Mouse (Mus musculus): ENCODE measurements around the gene Olfr325. TPM values are rescaled to one million over a fixed set of nuclear protein-coding genes. Genes with fewer than 3 reads are reported as not detected.

The Olfr325 gene
- total RNA-seq, 1 experiment, result not detected

DNA sequence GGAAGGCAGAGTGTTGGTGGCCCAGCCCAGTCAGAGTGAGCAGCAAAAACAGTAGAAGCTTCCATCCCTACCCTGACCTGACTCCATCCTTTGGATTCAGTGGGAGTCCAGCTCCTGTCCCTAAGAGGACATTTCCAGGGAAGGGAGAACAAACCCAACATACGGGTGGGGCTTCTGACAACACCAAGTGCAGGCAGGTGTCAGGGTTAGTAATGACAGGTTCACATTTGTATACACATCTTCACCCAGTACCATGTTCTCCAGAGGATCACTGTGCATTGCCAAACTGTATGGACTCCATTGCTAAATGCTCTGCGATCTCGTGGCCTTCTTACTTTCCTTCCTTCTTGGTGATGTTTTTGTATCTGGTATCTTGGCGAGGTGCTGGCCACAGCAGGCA lies 38.4 kb downstream of the Olfr325 start, which contains the start of gene 2210407C18Rik:
2210407C18Rik (minus strand) TSS at position 101 of the 400 bp plus-strand sequence.
- Histone ChIP-seq H3K36me3 (ENCODE audit: control insufficient read depth, insufficient read depth, low read length, poor library complexity, severe bottlenecking) (no peaks in the 10 kb centered on the region), H3K27ac (ENCODE audit: insufficient read depth, low read depth, low read length, poor library complexity, severe bottlenecking) (no peak within 1 kb of the TSS), H3K9me3 (ENCODE audit: control insufficient read depth, insufficient read depth, low read depth, low read length) (no peaks in the 10 kb centered on the region), H3K4me1 (ENCODE audit: control insufficient read depth in 2 of 2, insufficient read depth in 2 of 2, low read length in 2 of 2, poor library complexity in 1 of 2) (no peaks in the 10 kb centered on the region), H3K9ac (ENCODE audit: insufficient read depth, low read depth, low read length, poor library complexity, severe bottlenecking) (no peak within 1 kb of the TSS), H3K4me3 (ENCODE audit: insufficient read depth in 1 of 2, low read depth in 1 of 2, low read length in 2 of 2, poor library complexity in 1 of 2, severe bottlenecking in 1 of 2) (no peak within 1 kb of the TSS)
- no peak for DNase-seq (ENCODE audit: low read depth, low spot score)
- TF ChIP-seq HCFC1 (IDR thresholded peaks at IDR 0.05; ENCODE audit: borderline replicate concordance, insufficient read depth, low read length), result no peak
- TF ChIP-seq MAFK (IDR thresholded peaks at IDR 0.05; ENCODE audit: insufficient read depth, low read depth, low read length), result no peak
- TF ChIP-seq CHD2 (IDR thresholded peaks at IDR 0.05; ENCODE audit: low read depth, low read length), result no peak
- TF ChIP-seq ZNF384 (IDR thresholded peaks at IDR 0.05; ENCODE audit: low read depth, low read length), result no peak
- TF ChIP-seq ZC3H11A (IDR thresholded peaks at IDR 0.05; ENCODE audit: borderline replicate concordance, low read depth, low read length), result no peak
- in situ Hi-C loops (cut with MboI; ENCODE audit: low sequenced_read_pairs in 2 of 2, unreplicated experiment in 2 of 2), result no loop called here

- no peak overlapping the region for H3K9ac ChIP-seq (ENCODE audit: insufficient read depth, low read depth, low read length, poor library complexity, severe bottlenecking)
- no peaks in the 10 kb centered on the region for H3K4me1 ChIP-seq (ENCODE audit: control insufficient read depth in 2 of 2, insufficient read depth in 2 of 2, low read length in 2 of 2, poor library complexity in 1 of 2)
- no peaks in the 10 kb centered on the region for H3K9me3 ChIP-seq (ENCODE audit: control insufficient read depth, insufficient read depth, low read depth, low read length)
- DNase-seq (ENCODE audit: low read depth, low spot score), result no peak
- TF ChIP-seq ZC3H11A (IDR thresholded peaks at IDR 0.05; ENCODE audit: borderline replicate concordance, low read depth, low read length) (no peak), CHD2 (IDR thresholded peaks at IDR 0.05; ENCODE audit: low read depth, low read length) (no peak), HCFC1 (IDR thresholded peaks at IDR 0.05; ENCODE audit: borderline replicate concordance, insufficient read depth, low read length) (no peak), MAFK (IDR thresholded peaks at IDR 0.05; ENCODE audit: insufficient read depth, low read depth, low read length) (no peak), ZNF384 (IDR thresholded peaks at IDR 0.05; ENCODE audit: low read depth, low read length) (no peak)
- in situ Hi-C loops (cut with MboI; ENCODE audit: low sequenced_read_pairs in 2 of 2, unreplicated experiment in 2 of 2), result no loop called here
- H3K4me3 ChIP-seq (ENCODE audit: insufficient read depth in 1 of 2, low read depth in 1 of 2, low read length in 2 of 2, poor library complexity in 1 of 2, severe bottlenecking in 1 of 2), result no peak overlapping the region
- no peak overlapping the region for H3K27ac ChIP-seq (ENCODE audit: insufficient read depth, low read depth, low read length, poor library complexity, severe bottlenecking)
- no peaks in the 10 kb centered on the region for H3K36me3 ChIP-seq (ENCODE audit: control insufficient read depth, insufficient read depth, low read length, poor library complexity, severe bottlenecking)
These were observed 40.8 kb downstream of the Olfr325 start for GRCm38 (mm10) chr11:58618369-58618768.

GRCm38 (mm10) chr11:58618793-58619192 lies 41.3 kb downstream of the Olfr325 start:
- H3K4me3 ChIP-seq (ENCODE audit: insufficient read depth in 1 of 2, low read depth in 1 of 2, low read length in 2 of 2, poor library complexity in 1 of 2, severe bottlenecking in 1 of 2), result no peak overlapping the region
- in situ Hi-C loops (cut with MboI; ENCODE audit: low sequenced_read_pairs in 2 of 2, unreplicated experiment in 2 of 2), result no loop called here
- no peak for DNase-seq (ENCODE audit: low read depth, low spot score)
- H3K4me1 ChIP-seq (ENCODE audit: control insufficient read depth in 2 of 2, insufficient read depth in 2 of 2, low read length in 2 of 2, poor library complexity in 1 of 2), result no peaks in the 10 kb centered on the region
- no peaks in the 10 kb centered on the region for H3K9me3 ChIP-seq (ENCODE audit: control insufficient read depth, insufficient read depth, low read depth, low read length)
- no peak overlapping the region for H3K27ac ChIP-seq (ENCODE audit: insufficient read depth, low read depth, low read length, poor library complexity, severe bottlenecking)
- no peaks in the 10 kb centered on the region for H3K36me3 ChIP-seq (ENCODE audit: control insufficient read depth, insufficient read depth, low read length, poor library complexity, severe bottlenecking)
- H3K9ac ChIP-seq (ENCODE audit: insufficient read depth, low read depth, low read length, poor library complexity, severe bottlenecking), result no peak overlapping the region
- TF ChIP-seq HCFC1 (IDR thresholded peaks at IDR 0.05; ENCODE audit: borderline replicate concordance, insufficient read depth, low read length) (no peak), ZNF384 (IDR thresholded peaks at IDR 0.05; ENCODE audit: low read depth, low read length) (no peak), ZC3H11A (IDR thresholded peaks at IDR 0.05; ENCODE audit: borderline replicate concordance, low read depth, low read length) (no peak), MAFK (IDR thresholded peaks at IDR 0.05; ENCODE audit: insufficient read depth, low read depth, low read length) (no peak), CHD2 (IDR thresholded peaks at IDR 0.05; ENCODE audit: low read depth, low read length) (no peak)

GRCm38 (mm10) chr11:58626146-58626545 lies 48.6 kb downstream of the Olfr325 start:
- in situ Hi-C loops (cut with MboI; ENCODE audit: low sequenced_read_pairs in 2 of 2, unreplicated experiment in 2 of 2), result no loop called here
- no peaks in the 10 kb centered on the region for H3K4me1 ChIP-seq (ENCODE audit: control insufficient read depth in 2 of 2, insufficient read depth in 2 of 2, low read length in 2 of 2, poor library complexity in 1 of 2)
- no peaks in the 10 kb centered on the region for H3K36me3 ChIP-seq (ENCODE audit: control insufficient read depth, insufficient read depth, low read length, poor library complexity, severe bottlenecking)
- DNase-seq (ENCODE audit: low read depth, low spot score), result no peak
- TF ChIP-seq HCFC1 (IDR thresholded peaks at IDR 0.05; ENCODE audit: borderline replicate concordance, insufficient read depth, low read length) (no peak), MAFK (IDR thresholded peaks at IDR 0.05; ENCODE audit: insufficient read depth, low read depth, low read length) (no peak), CHD2 (IDR thresholded peaks at IDR 0.05; ENCODE audit: low read depth, low read length) (no peak), ZC3H11A (IDR thresholded peaks at IDR 0.05; ENCODE audit: borderline replicate concordance, low read depth, low read length) (no peak), ZNF384 (IDR thresholded peaks at IDR 0.05; ENCODE audit: low read depth, low read length) (no peak)
- no peak overlapping the region for H3K4me3 ChIP-seq (ENCODE audit: insufficient read depth in 1 of 2, low read depth in 1 of 2, low read length in 2 of 2, poor library complexity in 1 of 2, severe bottlenecking in 1 of 2)
- no peak overlapping the region for H3K27ac ChIP-seq (ENCODE audit: insufficient read depth, low read depth, low read length, poor library complexity, severe bottlenecking)
- H3K9ac ChIP-seq (ENCODE audit: insufficient read depth, low read depth, low read length, poor library complexity, severe bottlenecking), result no peak overlapping the region
- no peaks in the 10 kb centered on the region for H3K9me3 ChIP-seq (ENCODE audit: control insufficient read depth, insufficient read depth, low read depth, low read length)

DNA sequence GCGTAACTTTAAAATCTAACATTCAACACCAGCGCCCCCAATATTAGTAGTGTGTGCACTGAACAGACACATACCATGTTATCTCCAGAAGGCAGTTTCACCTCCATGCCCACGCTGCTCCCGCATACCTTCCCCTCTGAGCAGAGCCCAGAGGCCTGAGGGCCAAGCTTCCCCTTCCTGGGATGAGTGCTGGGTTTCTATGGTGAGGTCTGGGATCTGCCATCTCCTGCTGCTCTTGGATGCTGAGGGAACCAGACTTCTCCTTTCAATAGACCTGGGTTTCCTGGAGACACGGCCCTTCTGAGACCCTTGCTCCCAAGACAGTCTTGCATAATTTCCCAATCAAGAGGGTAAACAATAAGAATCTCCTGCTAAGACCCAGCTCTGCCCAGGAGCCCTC lies 52.9 kb downstream of the Olfr325 start, which contains the start of gene Olfr323:
Olfr323 (minus strand) TSS at position 101 of the 400 bp plus-strand sequence.
- in situ Hi-C loops (cut with MboI; ENCODE audit: low sequenced_read_pairs in 2 of 2, unreplicated experiment in 2 of 2), result no loop called here
- Histone ChIP-seq H3K27ac (ENCODE audit: insufficient read depth, low read depth, low read length, poor library complexity, severe bottlenecking) (no peak within 1 kb of the TSS), H3K9ac (ENCODE audit: insufficient read depth, low read depth, low read length, poor library complexity, severe bottlenecking) (no peak within 1 kb of the TSS), H3K4me1 (ENCODE audit: control insufficient read depth in 2 of 2, insufficient read depth in 2 of 2, low read length in 2 of 2, poor library complexity in 1 of 2) (no peaks in the 10 kb centered on the region), H3K9me3 (ENCODE audit: control insufficient read depth, insufficient read depth, low read depth, low read length) (no peaks in the 10 kb centered on the region), H3K36me3 (ENCODE audit: control insufficient read depth, insufficient read depth, low read length, poor library complexity, severe bottlenecking) (no peaks in the 10 kb centered on the region), H3K4me3 (ENCODE audit: insufficient read depth in 1 of 2, low read depth in 1 of 2, low read length in 2 of 2, poor library complexity in 1 of 2, severe bottlenecking in 1 of 2) (no peak within 1 kb of the TSS)
- TF ChIP-seq ZC3H11A (IDR thresholded peaks at IDR 0.05; ENCODE audit: borderline replicate concordance, low read depth, low read length) (no peak), CHD2 (IDR thresholded peaks at IDR 0.05; ENCODE audit: low read depth, low read length) (no peak), HCFC1 (IDR thresholded peaks at IDR 0.05; ENCODE audit: borderline replicate concordance, insufficient read depth, low read length) (no peak), MAFK (IDR thresholded peaks at IDR 0.05; ENCODE audit: insufficient read depth, low read depth, low read length) (no peak), ZNF384 (IDR thresholded peaks at IDR 0.05; ENCODE audit: low read depth, low read length) (no peak)
- no peak for DNase-seq (ENCODE audit: low read depth, low spot score)

All from ES-E14 (cell line).